Mouse (Mus musculus): ENCODE results near the gene Lpp.

- TF ChIP-seq POLR2A (IDR thresholded peaks at IDR 0.05; ENCODE audit: borderline replicate concordance, low read depth, low read length) (no peak), CTCF (IDR thresholded peaks at IDR 0.05; ENCODE audit: low read depth, low read length) (no peak)
These were observed 18.9 kb downstream of the Lpp start for GRCm38 (mm10) chr16:24412193-24412592.

Data from bone marrow macrophage, adult 2 months (primary cell).